Mouse (Mus musculus): ENCODE data around the gene Dtx3. TPM values are rescaled to one million over a fixed set of nuclear protein-coding genes. Genes with fewer than 3 reads are reported as not detected.

Dtx3 gene
- polyA plus RNA-seq, 1 experiment = 5.0 TPM

- Histone ChIP-seq H3K4me1 (ENCODE audit: control insufficient read depth, insufficient read depth, insufficient read length, low read length) (no peaks in the 10 kb centered on the region; the same call in 1 of the 2 replicates), H3K4me3 (ENCODE audit: insufficient read depth, low read depth, low read length) (no peak overlapping the region), H3K27ac (replicated peaks; ENCODE audit: low read depth, low read length) (no peak overlapping the region)
These were observed 10.4 kb downstream of the Dtx3 start for GRCm38 (mm10) chr10:127185101-127185500.

- Histone ChIP-seq H3K4me3 (ENCODE audit: insufficient read depth, low read depth, low read length) (peak overlapping the region; percentile 66), H3K27ac (replicated peaks; ENCODE audit: low read depth, low read length) (peak overlapping the region; percentile 93; the same call in 1 of the 2 replicates), H3K4me1 (ENCODE audit: control insufficient read depth, insufficient read depth, insufficient read length, low read length) (peaks cover 3% of the 10 kb centered on the region; the same call in 1 of the 2 replicates)
These were observed 11.8 kb downstream of the Dtx3 start for GRCm38 (mm10) chr10:127183759-127184158.

GRCm38 (mm10) chr10:127182624-127183023 is 12.9 kb downstream of the Dtx3 start:
- Histone ChIP-seq H3K27ac (replicated peaks; ENCODE audit: low read depth, low read length) (peak overlapping the region; percentile 93), H3K4me1 (ENCODE audit: control insufficient read depth, insufficient read depth, insufficient read length, low read length) (peaks cover 5% of the 10 kb centered on the region; the same call in 1 of the 2 replicates), H3K4me3 (ENCODE audit: insufficient read depth, low read depth, low read length) (peak overlapping the region; percentile 66)

GRCm38 (mm10) chr10:127181566-127181965 is 14.0 kb downstream of the Dtx3 start:
- peak overlapping the region; percentile 66 for H3K4me3 ChIP-seq (ENCODE audit: insufficient read depth, low read depth, low read length)
- H3K4me1 ChIP-seq (ENCODE audit: control insufficient read depth, insufficient read depth, insufficient read length, low read length) = peaks cover 5% of the 10 kb centered on the region; the same call in 1 of the 2 replicates
- peak overlapping the region; percentile 93 for H3K27ac ChIP-seq (replicated peaks; ENCODE audit: low read depth, low read length)

- H3K27ac ChIP-seq (replicated peaks; ENCODE audit: low read depth, low read length) = peak overlapping the region; percentile 93
- H3K4me1 ChIP-seq (ENCODE audit: control insufficient read depth, insufficient read depth, insufficient read length, low read length) = peaks cover 5% of the 10 kb centered on the region; the same call in 1 of the 2 replicates
- H3K4me3 ChIP-seq (ENCODE audit: insufficient read depth, low read depth, low read length) = peak overlapping the region; percentile 58
These were observed 14.9 kb downstream of the Dtx3 start for GRCm38 (mm10) chr10:127180695-127181047.

GRCm38 (mm10) chr10:127179871-127180694 is 15.4 kb downstream of the Dtx3 start, which contains the start of gene Slc26a10:
Gene Slc26a10, minus strand, starts transcription at chr10:127180645.
- peak within 1 kb of the TSS; percentile 58 for H3K4me3 ChIP-seq (ENCODE audit: insufficient read depth, low read depth, low read length)
- peak within 1 kb of the TSS; percentile 93 for H3K27ac ChIP-seq (replicated peaks; ENCODE audit: low read depth, low read length)
- peaks cover 5% of the 10 kb centered on the region; the same call in 1 of the 2 replicates for H3K4me1 ChIP-seq (ENCODE audit: control insufficient read depth, insufficient read depth, insufficient read length, low read length)

GRCm38 (mm10) chr10:127178286-127179027 is 17.1 kb downstream of the Dtx3 start:
- Histone ChIP-seq H3K27ac (replicated peaks; ENCODE audit: low read depth, low read length) (no peak overlapping the region), H3K4me3 (ENCODE audit: insufficient read depth, low read depth, low read length) (peak overlapping the region; percentile 47), H3K4me1 (ENCODE audit: control insufficient read depth, insufficient read depth, insufficient read length, low read length) (peaks cover 5% of the 10 kb centered on the region; the same call in 1 of the 2 replicates)

GRCm38 (mm10) chr10:127177719-127178118 is 17.8 kb downstream of the Dtx3 start:
- H3K4me3 ChIP-seq (ENCODE audit: insufficient read depth, low read depth, low read length) = peak overlapping the region; percentile 47
- no peak overlapping the region for H3K27ac ChIP-seq (replicated peaks; ENCODE audit: low read depth, low read length)
- peaks cover 5% of the 10 kb centered on the region; the same call in 1 of the 2 replicates for H3K4me1 ChIP-seq (ENCODE audit: control insufficient read depth, insufficient read depth, insufficient read length, low read length)

GRCm38 (mm10) chr10:127177235-127177634 is 18.3 kb downstream of the Dtx3 start:
- Histone ChIP-seq H3K4me1 (ENCODE audit: control insufficient read depth, insufficient read depth, insufficient read length, low read length) (peaks cover 5% of the 10 kb centered on the region; the same call in 1 of the 2 replicates), H3K4me3 (ENCODE audit: insufficient read depth, low read depth, low read length) (no peak overlapping the region), H3K27ac (replicated peaks; ENCODE audit: low read depth, low read length) (no peak overlapping the region)

- H3K4me3 ChIP-seq (ENCODE audit: insufficient read depth, low read depth, low read length) = no peak overlapping the region
- no peak overlapping the region for H3K27ac ChIP-seq (replicated peaks; ENCODE audit: low read depth, low read length)
- H3K4me1 ChIP-seq (ENCODE audit: control insufficient read depth, insufficient read depth, insufficient read length, low read length) = peaks cover 5% of the 10 kb centered on the region; the same call in 1 of the 2 replicates
These were observed 18.8 kb downstream of the Dtx3 start for GRCm38 (mm10) chr10:127176756-127177155.

GRCm38 (mm10) chr10:127176228-127176627 is 19.3 kb downstream of the Dtx3 start:
- no peak overlapping the region for H3K4me3 ChIP-seq (ENCODE audit: insufficient read depth, low read depth, low read length)
- H3K4me1 ChIP-seq (ENCODE audit: control insufficient read depth, insufficient read depth, insufficient read length, low read length) = peaks cover 5% of the 10 kb centered on the region; the same call in 1 of the 2 replicates
- no peak overlapping the region for H3K27ac ChIP-seq (replicated peaks; ENCODE audit: low read depth, low read length)

- Histone ChIP-seq H3K4me3 (ENCODE audit: insufficient read depth, low read depth, low read length) (no peak overlapping the region), H3K27ac (replicated peaks; ENCODE audit: low read depth, low read length) (no peak overlapping the region), H3K4me1 (ENCODE audit: control insufficient read depth, insufficient read depth, insufficient read length, low read length) (peaks cover 6% of the 10 kb centered on the region)
These were observed 21.4 kb downstream of the Dtx3 start for GRCm38 (mm10) chr10:127174170-127174569.

GRCm38 (mm10) chr10:127173148-127174065 is 22.1 kb downstream of the Dtx3 start:
- H3K4me1 ChIP-seq (ENCODE audit: control insufficient read depth, insufficient read depth, insufficient read length, low read length) = peaks cover 2% of the 10 kb centered on the region
- H3K27ac ChIP-seq (replicated peaks; ENCODE audit: low read depth, low read length) = no peak overlapping the region
- H3K4me3 ChIP-seq (ENCODE audit: insufficient read depth, low read depth, low read length) = no peak overlapping the region

- Histone ChIP-seq H3K27ac (replicated peaks; ENCODE audit: low read depth, low read length) (no peak overlapping the region), H3K4me1 (ENCODE audit: control insufficient read depth, insufficient read depth, insufficient read length, low read length) (peaks cover 2% of the 10 kb centered on the region; the same call in 1 of the 2 replicates), H3K4me3 (ENCODE audit: insufficient read depth, low read depth, low read length) (no peak overlapping the region)
These were observed 23.8 kb downstream of the Dtx3 start for GRCm38 (mm10) chr10:127171631-127172200.
